Mouse (Mus musculus) ovary, postnatal 36 days (tissue): ENCODE results near the gene Reep6.

Experiments
- DNase-seq: peaks from one replicate; pipeline ENCODE4 v3.0.0; 2022; ENCODE audit warnings: low spot score, mixed read lengths

Reep6 gene

GRCm38 (mm10) chr10:80356001-80356682 is 26.4 kb downstream of the Reep6 start, which contains the start of gene Plk5:
Gene Plk5, plus strand, starts transcription at chr10:80356459.
- no peak for DNase-seq

GRCm38 (mm10) chr10:80356737-80357136 is 27.0 kb downstream of the Reep6 start:
- no peak for DNase-seq

GRCm38 (mm10) chr10:80357336-80357735 is 27.6 kb downstream of the Reep6 start:
- DNase-seq = no peak

GRCm38 (mm10) chr10:80357994-80358639 is 28.4 kb downstream of the Reep6 start:
- DNase-seq = no peak

- no peak for DNase-seq
These were observed 34.0 kb downstream of the Reep6 start for GRCm38 (mm10) chr10:80363734-80364133.

- DNase-seq = no peak
These were observed 36.0 kb downstream of the Reep6 start for GRCm38 (mm10) chr10:80365736-80366135.

- no peak for DNase-seq
These were observed 38.2 kb downstream of the Reep6 start for GRCm38 (mm10) chr10:80367954-80368353.

- no peak for DNase-seq
These were observed 38.6 kb downstream of the Reep6 start for GRCm38 (mm10) chr10:80368392-80368791.

- no peak for DNase-seq
These were observed 40.4 kb downstream of the Reep6 start for GRCm38 (mm10) chr10:80369995-80370747.

- DNase-seq = peak; percentile 35
These were observed 41.7 kb downstream of the Reep6 start for GRCm38 (mm10) chr10:80371411-80371966.

GRCm38 (mm10) chr10:80371983-80372382 is 42.2 kb downstream of the Reep6 start:
- DNase-seq = no peak

- no peak for DNase-seq
These were observed 43.0 kb downstream of the Reep6 start for GRCm38 (mm10) chr10:80372706-80373105.

- DNase-seq = peak; percentile 64
These were observed 44.3 kb downstream of the Reep6 start for GRCm38 (mm10) chr10:80374063-80374462.

GRCm38 (mm10) chr10:80376160-80376559 is 46.4 kb downstream of the Reep6 start:
- DNase-seq = peak; percentile 90

- no peak for DNase-seq
These were observed 48.0 kb downstream of the Reep6 start for GRCm38 (mm10) chr10:80377716-80378115.

- no peak for DNase-seq
These were observed 53.0 kb downstream of the Reep6 start for GRCm38 (mm10) chr10:80382641-80383365.

GRCm38 (mm10) chr10:80383431-80383830 is 53.7 kb downstream of the Reep6 start:
- DNase-seq = no peak

- DNase-seq = no peak
These were observed 54.4 kb downstream of the Reep6 start for GRCm38 (mm10) chr10:80384115-80384639.

GRCm38 (mm10) chr10:80384709-80385108 is 55.0 kb downstream of the Reep6 start:
- DNase-seq = no peak

GRCm38 (mm10) chr10:80385310-80385709 is 55.6 kb downstream of the Reep6 start:
- no peak for DNase-seq
